Mouse (Mus musculus): Measurements from ENCODE around the gene Tmem132c. TPM values are rescaled to one million over a fixed set of nuclear protein-coding genes. Genes with fewer than 3 reads are reported as not detected.

The Tmem132c gene
- polyA plus RNA-seq, 1 experiment from 2014 or later, result 0.39 TPM

GRCm38 (mm10) chr5:127456076-127456475, 214.5 kb downstream of the Tmem132c start:
- no peak for ATAC-seq
- Histone ChIP-seq H3K4me3 (ENCODE audit: low read length) (no peak overlapping the region), H3K4me2 (ENCODE audit: low read depth, low read length) (no peak overlapping the region), H3K9ac (ENCODE audit: low read depth, low read length) (no peak overlapping the region), H3K9me3 (ENCODE audit: control insufficient read depth, low read length) (no peaks in the 10 kb centered on the region), H3K4me1 (ENCODE audit: control insufficient read depth, insufficient read depth, low read length) (no peaks in the 10 kb centered on the region), H3K27me3 (replicated peaks; ENCODE audit: control insufficient read depth, insufficient read depth, low read length) (no peaks in the 10 kb centered on the region), H3K36me3 (ENCODE audit: control insufficient read depth, insufficient read depth, low read length) (no peaks in the 10 kb centered on the region), H3K27ac (ENCODE audit: low read length) (no peak overlapping the region)
- WGBS, result 88% methylated on average over 10 of the region's 10 CpGs

- no peak for ATAC-seq
- no peak overlapping the region for H3K4me3 ChIP-seq (ENCODE audit: low read length)
- no peak overlapping the region for H3K27ac ChIP-seq (ENCODE audit: low read length)
- H3K9ac ChIP-seq (ENCODE audit: low read depth, low read length), result no peak overlapping the region
- H3K36me3 ChIP-seq (ENCODE audit: control insufficient read depth, insufficient read depth, low read length), result no peaks in the 10 kb centered on the region
- no peaks in the 10 kb centered on the region for H3K4me1 ChIP-seq (ENCODE audit: control insufficient read depth, insufficient read depth, low read length)
- no peak overlapping the region for H3K4me2 ChIP-seq (ENCODE audit: low read depth, low read length)
- no peaks in the 10 kb centered on the region for H3K9me3 ChIP-seq (ENCODE audit: control insufficient read depth, low read length)
- no peaks in the 10 kb centered on the region for H3K27me3 ChIP-seq (replicated peaks; ENCODE audit: control insufficient read depth, insufficient read depth, low read length)
- WGBS, result 39% methylated on average over 5 of the region's 5 CpGs
Measured at GRCm38 (mm10) chr5:127468151-127468550, 226.5 kb downstream of the Tmem132c start.

GRCm38 (mm10) chr5:127470351-127470750, 228.7 kb downstream of the Tmem132c start:
- no peaks in the 10 kb centered on the region for H3K36me3 ChIP-seq (ENCODE audit: control insufficient read depth, insufficient read depth, low read length)
- ATAC-seq, result no peak
- H3K4me3 ChIP-seq (ENCODE audit: low read length), result no peak overlapping the region
- no peaks in the 10 kb centered on the region for H3K4me1 ChIP-seq (ENCODE audit: control insufficient read depth, insufficient read depth, low read length)
- H3K27ac ChIP-seq (ENCODE audit: low read length), result no peak overlapping the region
- no peak overlapping the region for H3K4me2 ChIP-seq (ENCODE audit: low read depth, low read length)
- WGBS, result 40% methylated on average over 3 of the region's 3 CpGs
- no peaks in the 10 kb centered on the region for H3K27me3 ChIP-seq (replicated peaks; ENCODE audit: control insufficient read depth, insufficient read depth, low read length)
- H3K9ac ChIP-seq (ENCODE audit: low read depth, low read length), result no peak overlapping the region
- no peaks in the 10 kb centered on the region for H3K9me3 ChIP-seq (ENCODE audit: control insufficient read depth, low read length)

- no peak overlapping the region for H3K9ac ChIP-seq (ENCODE audit: low read depth, low read length)
- WGBS, result 41% methylated on average over 5 of the region's 5 CpGs
- no peak overlapping the region for H3K4me2 ChIP-seq (ENCODE audit: low read depth, low read length)
- H3K9me3 ChIP-seq (ENCODE audit: control insufficient read depth, low read length), result no peaks in the 10 kb centered on the region
- no peaks in the 10 kb centered on the region for H3K27me3 ChIP-seq (replicated peaks; ENCODE audit: control insufficient read depth, insufficient read depth, low read length)
- H3K4me1 ChIP-seq (ENCODE audit: control insufficient read depth, insufficient read depth, low read length), result no peaks in the 10 kb centered on the region
- no peaks in the 10 kb centered on the region for H3K36me3 ChIP-seq (ENCODE audit: control insufficient read depth, insufficient read depth, low read length)
- no peak for ATAC-seq
- no peak overlapping the region for H3K27ac ChIP-seq (ENCODE audit: low read length)
- H3K4me3 ChIP-seq (ENCODE audit: low read length), result no peak overlapping the region
Measured at GRCm38 (mm10) chr5:127471902-127472301, 230.3 kb downstream of the Tmem132c start.

GRCm38 (mm10) chr5:127473706-127474105, 232.1 kb downstream of the Tmem132c start:
- ATAC-seq, result no peak
- Histone ChIP-seq H3K27ac (ENCODE audit: low read length) (no peak overlapping the region), H3K4me2 (ENCODE audit: low read depth, low read length) (no peak overlapping the region), H3K27me3 (replicated peaks; ENCODE audit: control insufficient read depth, insufficient read depth, low read length) (no peaks in the 10 kb centered on the region), H3K4me1 (ENCODE audit: control insufficient read depth, insufficient read depth, low read length) (no peaks in the 10 kb centered on the region), H3K9me3 (ENCODE audit: control insufficient read depth, low read length) (no peaks in the 10 kb centered on the region), H3K4me3 (ENCODE audit: low read length) (no peak overlapping the region), H3K36me3 (ENCODE audit: control insufficient read depth, insufficient read depth, low read length) (no peaks in the 10 kb centered on the region), H3K9ac (ENCODE audit: low read depth, low read length) (no peak overlapping the region)
- WGBS, result 28% methylated on average over 2 of the region's 2 CpGs

GRCm38 (mm10) chr5:127474856-127475255, 233.2 kb downstream of the Tmem132c start:
- Histone ChIP-seq H3K4me1 (ENCODE audit: control insufficient read depth, insufficient read depth, low read length) (no peaks in the 10 kb centered on the region), H3K27me3 (replicated peaks; ENCODE audit: control insufficient read depth, insufficient read depth, low read length) (no peaks in the 10 kb centered on the region), H3K4me3 (ENCODE audit: low read length) (no peak overlapping the region), H3K4me2 (ENCODE audit: low read depth, low read length) (no peak overlapping the region), H3K9ac (ENCODE audit: low read depth, low read length) (no peak overlapping the region), H3K27ac (ENCODE audit: low read length) (no peak overlapping the region), H3K36me3 (ENCODE audit: control insufficient read depth, insufficient read depth, low read length) (no peaks in the 10 kb centered on the region), H3K9me3 (ENCODE audit: control insufficient read depth, low read length) (no peaks in the 10 kb centered on the region)
- no peak for ATAC-seq
- 85% methylated on average over 6 of the region's 6 CpGs for WGBS

GRCm38 (mm10) chr5:127477790-127478189, 236.2 kb downstream of the Tmem132c start:
- H3K4me1 ChIP-seq (ENCODE audit: control insufficient read depth, insufficient read depth, low read length), result no peaks in the 10 kb centered on the region
- ATAC-seq, result no peak
- H3K27me3 ChIP-seq (replicated peaks; ENCODE audit: control insufficient read depth, insufficient read depth, low read length), result no peaks in the 10 kb centered on the region
- no peak overlapping the region for H3K4me2 ChIP-seq (ENCODE audit: low read depth, low read length)
- no peak overlapping the region for H3K4me3 ChIP-seq (ENCODE audit: low read length)
- WGBS, result 31% methylated on average over 9 of the region's 9 CpGs
- no peak overlapping the region for H3K27ac ChIP-seq (ENCODE audit: low read length)
- H3K36me3 ChIP-seq (ENCODE audit: control insufficient read depth, insufficient read depth, low read length), result no peaks in the 10 kb centered on the region
- no peaks in the 10 kb centered on the region for H3K9me3 ChIP-seq (ENCODE audit: control insufficient read depth, low read length)
- H3K9ac ChIP-seq (ENCODE audit: low read depth, low read length), result no peak overlapping the region

GRCm38 (mm10) chr5:127478322-127478721, 236.7 kb downstream of the Tmem132c start:
- no peak overlapping the region for H3K27ac ChIP-seq (ENCODE audit: low read length)
- H3K4me1 ChIP-seq (ENCODE audit: control insufficient read depth, insufficient read depth, low read length), result no peaks in the 10 kb centered on the region
- no peak overlapping the region for H3K4me2 ChIP-seq (ENCODE audit: low read depth, low read length)
- H3K27me3 ChIP-seq (replicated peaks; ENCODE audit: control insufficient read depth, insufficient read depth, low read length), result no peaks in the 10 kb centered on the region
- H3K9ac ChIP-seq (ENCODE audit: low read depth, low read length), result no peak overlapping the region
- no peaks in the 10 kb centered on the region for H3K9me3 ChIP-seq (ENCODE audit: control insufficient read depth, low read length)
- no peaks in the 10 kb centered on the region for H3K36me3 ChIP-seq (ENCODE audit: control insufficient read depth, insufficient read depth, low read length)
- H3K4me3 ChIP-seq (ENCODE audit: low read length), result no peak overlapping the region
- no peak for ATAC-seq
- 15% methylated on average over 11 of the region's 11 CpGs for WGBS

GRCm38 (mm10) chr5:127480931-127481330, 239.3 kb downstream of the Tmem132c start:
- Histone ChIP-seq H3K4me1 (ENCODE audit: control insufficient read depth, insufficient read depth, low read length) (peaks cover 4% of the 10 kb centered on the region; the same call in 1 of the 2 replicates), H3K27me3 (replicated peaks; ENCODE audit: control insufficient read depth, insufficient read depth, low read length) (no peaks in the 10 kb centered on the region), H3K36me3 (ENCODE audit: control insufficient read depth, insufficient read depth, low read length) (no peaks in the 10 kb centered on the region), H3K9ac (ENCODE audit: low read depth, low read length) (no peak overlapping the region), H3K9me3 (ENCODE audit: control insufficient read depth, low read length) (no peaks in the 10 kb centered on the region), H3K4me2 (ENCODE audit: low read depth, low read length) (no peak overlapping the region), H3K27ac (ENCODE audit: low read length) (no peak overlapping the region), H3K4me3 (ENCODE audit: low read length) (no peak overlapping the region)
- 74% methylated on average over 9 of the region's 9 CpGs for WGBS
- no peak for ATAC-seq

GRCm38 (mm10) chr5:127481416-127481815, 239.8 kb downstream of the Tmem132c start:
- no peak overlapping the region for H3K27ac ChIP-seq (ENCODE audit: low read length)
- no peak overlapping the region for H3K4me2 ChIP-seq (ENCODE audit: low read depth, low read length)
- peaks cover 4% of the 10 kb centered on the region; the same call in 1 of the 2 replicates for H3K4me1 ChIP-seq (ENCODE audit: control insufficient read depth, insufficient read depth, low read length)
- no peaks in the 10 kb centered on the region for H3K36me3 ChIP-seq (ENCODE audit: control insufficient read depth, insufficient read depth, low read length)
- no peaks in the 10 kb centered on the region for H3K27me3 ChIP-seq (replicated peaks; ENCODE audit: control insufficient read depth, insufficient read depth, low read length)
- ATAC-seq, result no peak
- H3K9me3 ChIP-seq (ENCODE audit: control insufficient read depth, low read length), result no peaks in the 10 kb centered on the region
- H3K4me3 ChIP-seq (ENCODE audit: low read length), result no peak overlapping the region
- 29% methylated on average over 5 of the region's 5 CpGs for WGBS
- H3K9ac ChIP-seq (ENCODE audit: low read depth, low read length), result no peak overlapping the region

Data from intestine, embryonic 16.5 days (tissue).